Mouse (Mus musculus) cerebellum, adult 2 months (tissue): Measurements from ENCODE around the gene Il12a. TPM values are rescaled to one million over a fixed set of nuclear protein-coding genes. Genes with fewer than 3 reads are reported as not detected.
A peak's percentile ranks its signal among the peaks of the same experiment; 100 is the strongest.

Experiments used
- DNase-seq, 2 experiments: peaks; one replicate each; pipeline ENCODE4 v3.0.0; 2021
- H3K27ac ChIP-seq: fragments of 200-500 bp; 2 replicates; pipeline ENCODE4 v1.5.1; 2012; ENCODE audit warnings: low read length, control low read depth, inconsistent platforms; ENCODE audit not compliant: insufficient read depth
- H3K27me3 ChIP-seq: fragments of 200-500 bp; 2 replicates; pipeline ENCODE4 v1.6.1; 2012; ENCODE audit warnings: inconsistent platforms, mild to moderate bottlenecking, low read length, moderate library complexity; ENCODE audit not compliant: control insufficient read depth, insufficient read depth
- H3K4me1 ChIP-seq: fragments of 200-500 bp; 2 replicates; pipeline ENCODE4 v1.6.1; 2011; ENCODE audit warnings: low read length; ENCODE audit not compliant: control insufficient read depth, insufficient read depth
- H3K4me3 ChIP-seq: fragments of 200-500 bp; replicated peaks from 2 replicates; pipeline ENCODE3; 2011; ENCODE audit warnings: mild to moderate bottlenecking, low read depth, low read length, control low read depth; ENCODE audit not compliant: insufficient read depth
- CTCF ChIP-seq: fragments of 200-500 bp; IDR thresholded peaks from 2 replicates; pipeline ENCODE4 v1.5.1; 2011; ENCODE audit warnings: low read depth, mild to moderate bottlenecking, control low read depth, low read length, moderate library complexity, borderline replicate concordance; ENCODE audit not compliant: insufficient read depth
- POLR2A ChIP-seq: fragments of 200-500 bp; IDR thresholded peaks from 2 replicates; pipeline ENCODE4 v1.6.1; 2011; ENCODE audit warnings: low read length, control low read depth, borderline replicate concordance; ENCODE audit not compliant: insufficient read depth
- WGBS: fragments of 180-500 bp; shearing (Covaris S2); methylation state at CpG from one replicate; pipeline ENCODE4 v1.1.7; 2018; 5-methylcytosine and 5-hydroxymethylcytosine counted together
- polyA plus RNA-seq: library from polyadenylated mRNA; depleted of rRNA; stranded (reverse); fragments of >200 nt; gene quantifications from 2 replicates; pipeline ENCODE4 v1.2.3, GENCODE M21; 2012

Gene Il12a
- polyA plus RNA-seq, 1 experiment, result 1.1 TPM

DNA sequence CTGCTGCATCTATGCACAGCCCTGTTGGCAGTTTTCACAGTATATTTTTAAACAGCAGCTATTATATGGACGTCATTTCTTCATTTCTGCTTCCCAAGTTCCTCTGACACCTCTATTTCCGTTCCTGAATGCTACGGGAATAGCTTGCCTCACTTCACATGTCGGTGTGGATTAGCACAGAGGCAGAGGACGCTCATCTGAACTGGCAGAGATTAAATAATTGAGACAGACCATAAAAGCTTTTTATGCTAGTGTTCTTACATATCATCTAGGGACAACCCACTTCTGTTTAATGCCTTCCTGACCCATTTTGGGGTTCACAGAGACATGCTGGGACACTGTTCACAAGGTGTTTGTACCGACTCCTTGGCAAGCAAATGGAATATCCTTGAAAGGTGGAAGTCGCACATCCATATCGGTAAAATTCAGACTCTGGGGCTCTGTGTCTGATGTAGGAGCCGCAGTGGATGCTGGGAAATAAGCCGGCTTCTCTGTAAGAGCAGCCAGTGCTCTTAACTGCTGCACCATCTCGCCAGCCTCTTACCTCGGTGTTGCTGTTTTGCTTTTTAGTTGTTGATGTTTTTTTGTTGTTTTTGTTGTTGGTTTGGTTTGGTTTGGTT is 15.1 kb upstream of the Il12a start:
- TF ChIP-seq POLR2A (no peak), CTCF (no peak)
- no peak for DNase-seq
- no peak overlapping the region for H3K27ac ChIP-seq
- no peaks in the 10 kb centered on the region for H3K27me3 ChIP-seq
- H3K4me1 ChIP-seq, result no peaks in the 10 kb centered on the region
- WGBS, result 68% methylated on average over 12 of the region's 12 CpGs
- no peak overlapping the region for H3K4me3 ChIP-seq

GRCm38 (mm10) chr3:68675980-68676678 is 14.3 kb upstream of the Il12a start:
- WGBS, result 42% methylated on average over 10 of the region's 10 CpGs

GRCm38 (mm10) chr3:68676831-68677303 is 13.6 kb upstream of the Il12a start:
- no peak for DNase-seq
- TF ChIP-seq POLR2A (no peak), CTCF (no peak)
- Histone ChIP-seq H3K27ac (no peak overlapping the region), H3K27me3 (no peaks in the 10 kb centered on the region), H3K4me3 (no peak overlapping the region), H3K4me1 (no peaks in the 10 kb centered on the region)
- 16% methylated on average over 17 of the region's 17 CpGs for WGBS

More at GRCm38 (mm10) chr3:68675980-68676678, 14.3 kb upstream of the Il12a start:
- DNase-seq, result no peak
- Histone ChIP-seq H3K27me3 (no peaks in the 10 kb centered on the region), H3K27ac (no peak overlapping the region), H3K4me3 (no peak overlapping the region), H3K4me1 (no peaks in the 10 kb centered on the region)
- TF ChIP-seq POLR2A, result no peak
- TF ChIP-seq CTCF, result no peak

- WGBS, result 93% methylated on average over 9 of the region's 9 CpGs
- H3K4me1 ChIP-seq, result no peaks in the 10 kb centered on the region
- H3K27me3 ChIP-seq, result no peaks in the 10 kb centered on the region
- no peak for DNase-seq
- TF ChIP-seq CTCF (no peak), POLR2A (no peak)
- H3K27ac ChIP-seq, result no peak overlapping the region
- H3K4me3 ChIP-seq, result no peak overlapping the region
These were observed 11.4 kb upstream of the Il12a start for GRCm38 (mm10) chr3:68678805-68679585.

DNA sequence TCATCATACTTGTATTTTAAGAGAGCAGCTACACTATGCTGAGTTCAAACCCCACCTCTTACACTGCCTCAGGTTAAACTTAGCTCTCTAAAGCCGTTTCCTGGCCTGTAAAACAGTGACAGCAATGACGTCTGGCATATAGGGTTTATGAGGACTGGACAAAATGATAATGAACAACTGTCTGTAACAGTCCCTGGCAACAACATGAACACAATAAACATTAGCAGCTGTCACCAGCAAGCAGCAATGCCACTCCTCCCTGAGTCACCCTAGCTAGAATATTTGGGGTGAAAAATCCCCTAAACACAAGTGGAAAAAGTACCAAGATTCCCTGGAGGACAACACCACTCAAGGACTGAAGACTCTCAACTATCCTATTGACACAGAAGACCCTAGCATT is 6.9 kb upstream of the Il12a start:
- no peaks in the 10 kb centered on the region for H3K4me1 ChIP-seq
- H3K4me3 ChIP-seq, result no peak overlapping the region
- WGBS, result 30% methylated on average over 2 of the region's 2 CpGs
- H3K27me3 ChIP-seq, result no peaks in the 10 kb centered on the region
- H3K27ac ChIP-seq, result no peak overlapping the region
- no peak for TF ChIP-seq POLR2A
- TF ChIP-seq CTCF, result no peak
- DNase-seq, result no peak

GRCm38 (mm10) chr3:68684207-68684606 is 6.2 kb upstream of the Il12a start:
- TF ChIP-seq POLR2A (no peak), CTCF (no peak)
- no peak for DNase-seq
- Histone ChIP-seq H3K27me3 (no peaks in the 10 kb centered on the region), H3K4me3 (no peak overlapping the region), H3K27ac (no peak overlapping the region), H3K4me1 (no peaks in the 10 kb centered on the region)
- 88% methylated on average over 1 of the region's 1 CpGs for WGBS

GRCm38 (mm10) chr3:68686852-68687560 is 3.4 kb upstream of the Il12a start:
- Histone ChIP-seq H3K27ac (no peak overlapping the region), H3K27me3 (no peaks in the 10 kb centered on the region), H3K4me3 (no peak overlapping the region), H3K4me1 (no peaks in the 10 kb centered on the region)
- TF ChIP-seq CTCF (no peak), POLR2A (no peak)
- 27% methylated on average over 8 of the region's 8 CpGs for WGBS
- peak in 1 of 2 experiments; percentile 33 for DNase-seq
